Mouse (Mus musculus) Muller cell, postnatal 12 days (primary cell): Measurements from ENCODE around the gene Nutm1.

Experiments
- DNase-seq: peaks from one replicate; pipeline ENCODE4 v3.0.0-alpha.2; 2015; ENCODE audit errors: inconsistent ontology term

Gene Nutm1

DNA sequence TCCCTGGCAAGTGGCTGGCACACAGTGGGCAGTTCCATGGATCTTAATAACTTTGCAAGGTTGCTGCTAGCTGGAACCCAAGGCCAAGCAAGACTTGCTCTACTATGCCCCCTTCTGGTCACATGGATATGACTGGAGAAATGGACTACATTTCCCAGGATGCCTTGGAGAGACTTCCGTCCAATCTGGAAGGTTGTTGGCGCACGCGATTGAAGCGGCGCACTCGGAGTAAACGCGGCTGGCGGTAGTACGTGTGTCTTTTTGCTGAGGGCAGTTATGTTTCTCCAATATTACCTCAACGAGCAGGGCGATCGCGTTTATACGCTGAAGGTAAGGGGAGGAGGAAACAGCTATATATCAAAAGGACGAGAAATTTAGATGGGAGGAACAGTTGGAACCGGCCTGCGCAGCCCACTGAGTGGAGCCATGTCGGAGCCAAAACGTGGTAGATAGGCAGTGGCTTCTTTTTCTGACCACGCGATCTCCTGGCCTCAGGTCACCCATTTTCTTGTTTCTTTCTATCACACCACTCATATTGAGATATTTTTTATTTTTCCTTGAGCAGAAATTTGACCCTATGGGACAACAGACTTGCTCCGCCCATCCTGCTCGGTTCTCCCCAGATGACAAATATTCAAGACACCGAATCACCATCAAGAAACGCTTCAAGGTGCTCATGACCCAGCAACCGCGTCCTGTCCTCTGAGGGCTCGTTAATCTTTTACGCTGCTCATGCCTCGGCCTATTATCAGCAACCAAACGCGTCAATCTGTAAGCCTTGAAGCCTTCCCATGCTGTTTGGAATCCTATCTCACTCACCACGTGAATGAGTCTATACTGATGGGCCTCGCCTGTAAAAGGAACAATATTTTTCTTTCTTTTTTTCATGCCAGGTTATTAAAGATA is 2.9 kb upstream of the Nutm1 start, which contains the start of gene Nop10:
Nop10 (plus strand) TSS at position 179 of the 906 bp plus-strand sequence.
- DNase-seq = peak; percentile 83

DNA sequence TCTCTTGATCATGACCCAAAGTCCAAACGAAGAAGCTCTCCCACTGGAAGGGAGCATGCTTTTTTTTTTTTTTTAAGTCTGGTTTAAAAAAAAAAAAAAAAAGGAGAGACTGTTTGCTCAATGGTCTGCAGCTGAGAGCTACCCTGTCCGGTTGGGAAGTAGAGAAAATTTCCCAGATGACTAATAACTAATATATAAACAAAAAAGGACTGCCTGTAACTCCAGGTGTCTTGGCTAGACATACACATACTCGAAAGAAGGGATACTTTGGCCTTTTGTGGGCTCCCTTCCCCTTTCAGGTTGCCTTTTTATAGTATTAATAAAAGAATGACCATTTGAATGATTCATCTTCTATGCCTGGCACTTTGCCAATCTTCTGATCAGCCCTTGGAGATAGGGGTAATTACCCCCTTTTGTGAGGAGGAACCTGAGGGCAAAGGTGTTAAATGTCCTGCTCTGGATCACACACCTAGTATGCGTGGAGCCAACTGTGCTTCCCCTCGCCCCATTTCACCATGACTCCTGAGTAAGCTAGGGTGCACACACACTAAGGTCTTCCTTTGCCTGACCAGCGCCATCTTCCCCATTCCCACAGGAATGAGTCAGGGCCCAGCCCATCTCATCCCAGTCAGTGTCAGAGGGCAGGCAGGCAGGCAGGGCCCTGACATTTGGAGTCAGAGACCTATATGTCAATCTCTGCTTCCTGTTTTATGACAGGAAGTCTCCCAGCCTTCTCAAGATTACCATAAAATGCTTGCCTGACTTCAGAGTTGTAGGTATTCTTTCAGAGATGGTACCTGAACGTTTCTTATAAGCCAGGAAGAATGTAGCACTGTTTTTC is 4.2 kb downstream of the Nutm1 start:
- no peak for DNase-seq

DNA sequence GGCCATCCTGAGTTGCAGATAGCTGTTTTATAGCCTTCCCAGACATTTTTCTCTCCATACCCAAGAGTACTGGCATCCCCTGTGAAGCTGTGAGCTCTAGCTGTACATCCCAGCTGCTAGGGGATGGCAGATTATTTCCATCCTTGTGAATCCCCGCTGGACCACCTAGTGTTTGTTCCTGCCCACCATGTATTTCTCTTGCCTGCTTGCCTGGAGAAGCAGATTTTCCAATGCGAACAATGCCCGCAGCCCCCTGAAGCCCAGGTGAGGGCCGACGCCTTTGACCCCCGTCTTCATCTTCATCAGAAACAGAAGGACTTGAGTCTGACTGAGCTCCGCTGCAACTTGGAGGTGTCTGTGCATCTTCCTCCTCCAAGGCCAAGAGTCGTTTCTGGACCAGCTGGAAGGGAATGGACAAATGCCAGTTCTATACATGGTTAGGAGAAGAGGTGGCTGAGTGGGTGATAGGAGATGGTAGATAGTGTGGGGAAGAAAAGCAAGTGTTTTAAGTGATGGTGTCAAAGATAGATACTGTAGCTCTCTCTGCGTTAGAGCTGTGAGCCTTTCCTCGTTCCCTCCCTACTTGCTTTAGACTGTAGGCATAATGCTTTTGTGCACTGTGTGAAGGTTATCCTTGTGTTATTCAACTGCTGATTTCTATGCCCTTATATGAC is 9.2 kb downstream of the Nutm1 start:
- DNase-seq = no peak

- DNase-seq = no peak
Observed at GRCm38 (mm10) chr2:112247323-112247722, 11.8 kb downstream of the Nutm1 start.

GRCm38 (mm10) chr2:112246193-112246592 is 12.9 kb downstream of the Nutm1 start:
- DNase-seq = no peak

DNA sequence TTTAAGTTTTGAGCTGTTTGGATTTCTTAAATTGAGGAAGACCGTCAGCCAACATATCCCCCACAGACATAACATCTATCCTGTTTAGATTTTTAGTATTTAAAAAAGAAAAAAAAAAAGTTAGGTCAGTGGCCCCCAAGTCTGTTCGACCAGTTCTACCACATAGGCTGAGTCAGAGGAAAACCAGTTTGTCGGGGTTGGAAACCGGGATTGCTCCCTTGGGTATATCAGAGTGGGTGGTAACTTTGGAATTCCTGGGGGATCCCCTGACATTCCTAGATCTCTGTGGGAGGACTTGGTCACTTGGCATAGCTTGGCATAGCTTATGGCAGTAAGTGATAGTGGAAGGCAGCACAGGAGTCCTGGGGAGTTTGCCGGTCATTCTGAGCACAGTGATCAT is 13.8 kb downstream of the Nutm1 start:
- DNase-seq = no peak

DNA sequence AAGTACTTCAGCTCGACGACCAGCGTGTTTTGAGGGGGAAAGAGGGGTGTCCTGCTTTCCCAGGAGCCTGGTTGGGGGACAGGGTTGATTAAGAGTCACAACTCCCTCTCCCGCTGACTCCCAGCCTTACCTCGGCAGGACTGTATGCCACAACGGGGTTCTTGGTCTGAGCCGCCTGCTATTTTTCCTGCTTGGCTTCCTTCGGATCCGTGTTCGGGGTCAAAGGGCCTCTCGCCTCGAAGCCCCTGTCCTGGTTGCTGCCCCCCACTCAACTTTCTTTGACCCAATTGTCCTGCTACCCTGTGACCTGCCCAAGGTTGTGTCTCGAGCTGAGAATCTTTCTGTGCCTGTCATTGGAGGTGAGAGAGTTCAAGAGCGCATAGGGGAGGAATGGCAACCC is 17.3 kb downstream of the Nutm1 start:
- DNase-seq = no peak

- peak; percentile 32 for DNase-seq
Observed at GRCm38 (mm10) chr2:112239935-112240721, 19.0 kb downstream of the Nutm1 start.

- DNase-seq = peak; percentile 88
Observed at GRCm38 (mm10) chr2:112239212-112239934, 19.7 kb downstream of the Nutm1 start, which contains the start of gene Lpcat4. Gene Lpcat4 (plus strand): TSS chr2:112239468.

GRCm38 (mm10) chr2:112238006-112238405 is 21.1 kb downstream of the Nutm1 start:
- DNase-seq = no peak

GRCm38 (mm10) chr2:112236620-112237019 is 22.5 kb downstream of the Nutm1 start:
- no peak for DNase-seq

GRCm38 (mm10) chr2:112232623-112233022 is 26.5 kb downstream of the Nutm1 start:
- no peak for DNase-seq

DNA sequence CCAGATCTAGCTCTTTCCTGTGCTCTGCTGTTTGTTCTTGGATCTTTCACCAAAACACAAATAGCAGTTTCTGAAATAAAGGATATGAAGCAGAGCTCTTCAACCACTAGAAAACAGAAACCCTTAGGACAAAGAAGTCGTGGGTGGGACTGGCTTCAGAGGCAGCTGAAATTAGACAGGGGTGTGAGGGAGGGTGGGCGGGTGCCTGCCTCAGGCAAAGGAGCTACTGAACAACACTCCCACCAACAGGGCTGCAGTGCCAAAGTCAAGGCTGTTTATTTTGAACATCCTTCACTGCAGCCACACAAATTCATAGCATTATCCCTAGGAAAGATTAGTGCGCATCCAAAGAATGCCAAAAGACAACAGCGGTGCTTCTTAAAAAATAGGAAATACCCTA is 34.7 kb downstream of the Nutm1 start:
- DNase-seq = no peak

- DNase-seq = no peak
Observed at GRCm38 (mm10) chr2:112222607-112223006, 36.5 kb downstream of the Nutm1 start.

- DNase-seq = no peak
Observed at GRCm38 (mm10) chr2:112220880-112221279, 38.2 kb downstream of the Nutm1 start.

DNA sequence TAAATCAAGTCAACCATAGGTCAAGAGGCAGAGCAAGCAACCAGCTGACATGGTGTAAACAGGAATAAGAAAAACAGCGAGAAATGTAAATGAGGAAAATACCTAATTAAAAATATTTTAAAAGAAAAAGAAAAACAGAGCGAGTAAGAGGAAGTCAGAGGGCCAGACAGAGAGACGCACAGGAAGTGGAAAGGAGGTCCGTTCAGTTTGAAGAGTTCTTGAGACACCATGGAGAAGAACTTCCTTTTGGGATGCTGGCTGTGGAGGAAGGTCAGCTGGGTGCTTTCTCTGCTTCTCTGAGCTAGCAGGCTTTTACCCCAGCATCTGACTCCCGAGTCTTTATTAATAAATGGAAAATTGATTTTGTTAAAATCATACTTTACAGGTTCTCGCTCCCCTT is 41.5 kb downstream of the Nutm1 start:
- DNase-seq = no peak

DNA sequence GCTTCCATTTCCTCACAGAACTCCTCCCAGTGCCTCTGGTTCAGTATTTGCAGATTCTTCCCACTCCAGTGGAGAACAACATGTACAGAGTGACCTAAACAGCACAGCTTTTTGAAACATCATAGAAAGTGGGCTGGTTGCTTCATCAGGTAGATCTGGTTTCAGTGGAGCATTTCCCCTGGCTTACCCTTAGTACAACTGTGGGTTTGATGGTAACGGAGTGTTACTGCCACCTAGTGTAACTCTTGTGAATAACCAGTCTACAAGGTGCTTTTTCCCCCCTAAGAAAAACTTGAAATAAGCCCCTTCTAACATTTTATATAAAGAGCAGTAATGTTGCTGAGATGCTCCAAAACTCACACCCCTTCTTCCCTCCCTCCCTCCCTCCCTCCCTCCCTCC is 43.1 kb downstream of the Nutm1 start:
- DNase-seq = peak; percentile 32

DNA sequence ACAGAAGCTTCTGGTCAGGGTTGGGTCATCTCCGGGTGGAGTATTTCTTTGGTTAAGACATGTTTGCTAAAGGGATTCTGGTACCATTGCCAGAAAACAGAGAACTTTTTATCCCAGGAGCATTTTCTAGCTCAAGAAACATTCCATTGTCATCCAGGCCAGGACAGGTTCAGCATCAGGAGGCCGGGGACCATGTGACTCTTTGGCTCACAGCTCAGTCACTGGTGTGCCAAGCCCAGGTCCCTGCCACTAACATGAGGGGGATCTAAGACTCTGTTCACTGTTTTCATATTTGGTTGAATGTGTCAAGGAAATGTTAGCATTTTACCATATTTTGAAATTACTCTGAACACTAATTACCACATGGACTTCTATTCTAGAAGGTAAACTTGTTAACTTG is 48.4 kb downstream of the Nutm1 start:
- DNase-seq = no peak

- peak; percentile 97 for DNase-seq
Observed at GRCm38 (mm10) chr2:112210142-112210541, 48.9 kb downstream of the Nutm1 start.

- peak; percentile 81 for DNase-seq
Observed at GRCm38 (mm10) chr2:112203056-112203455, 56.0 kb downstream of the Nutm1 start.
